Mouse (Mus musculus) right cerebral cortex, adult 18-20 months (tissue): Measurements from ENCODE around the gene Lce3a.

ENCODE experiments used
- DNase-seq: peaks from one replicate; pipeline ENCODE4 v3.0.0; 2022; ENCODE audit warnings: mixed read lengths

Gene Lce3a

GRCm38 (mm10) chr3:92926130-92926529, at the start of gene Lce3a:
Gene Lce3a, minus strand, starts transcription at chr3:92926230.
- DNase-seq: no peak

- DNase-seq: no peak
Measured at GRCm38 (mm10) chr3:92966761-92967160, 40.7 kb upstream of the Lce3a start, which contains the start of gene Lce3e. Gene Lce3e, plus strand, starts transcription at chr3:92967061.

- no peak for DNase-seq
Measured at GRCm38 (mm10) chr3:92957090-92957489, 31.1 kb upstream of the Lce3a start, which contains the start of gene Lce3d. Gene Lce3d, plus strand, starts transcription at chr3:92957390.

- no peak for DNase-seq
Measured at GRCm38 (mm10) chr3:92944186-92944585, 18.2 kb upstream of the Lce3a start, which contains the start of gene Lce3c. Gene Lce3c, plus strand, starts transcription at chr3:92944486.

GRCm38 (mm10) chr3:92932679-92933078, 6.6 kb upstream of the Lce3a start, which contains the start of gene Lce3b:
Gene Lce3b, plus strand, starts transcription at chr3:92932979.
- no peak for DNase-seq

- peak; percentile 32 for DNase-seq
Measured at GRCm38 (mm10) chr3:92920364-92920763, 5.7 kb downstream of the Lce3a start.

GRCm38 (mm10) chr3:92907571-92907970, 18.5 kb downstream of the Lce3a start:
- DNase-seq: peak; percentile 2

GRCm38 (mm10) chr3:92905182-92905581, 20.8 kb downstream of the Lce3a start:
- DNase-seq: no peak

GRCm38 (mm10) chr3:92903640-92904039, 22.4 kb downstream of the Lce3a start:
- no peak for DNase-seq

- peak; percentile 17 for DNase-seq
Measured at GRCm38 (mm10) chr3:92902992-92903391, 23.0 kb downstream of the Lce3a start.

- no peak for DNase-seq
Measured at GRCm38 (mm10) chr3:92894489-92894888, 31.5 kb downstream of the Lce3a start.

- no peak for DNase-seq
Measured at GRCm38 (mm10) chr3:92894063-92894462, 32.0 kb downstream of the Lce3a start.
